Mouse (Mus musculus): ENCODE measurements at regions not wholly inside any gene's neighbourhood (a gene's known extent, or its start where the extent isn't known, plus 50 kb on each side); places are given as distances from the start of the nearest gene placed in this dataset.

DNA sequence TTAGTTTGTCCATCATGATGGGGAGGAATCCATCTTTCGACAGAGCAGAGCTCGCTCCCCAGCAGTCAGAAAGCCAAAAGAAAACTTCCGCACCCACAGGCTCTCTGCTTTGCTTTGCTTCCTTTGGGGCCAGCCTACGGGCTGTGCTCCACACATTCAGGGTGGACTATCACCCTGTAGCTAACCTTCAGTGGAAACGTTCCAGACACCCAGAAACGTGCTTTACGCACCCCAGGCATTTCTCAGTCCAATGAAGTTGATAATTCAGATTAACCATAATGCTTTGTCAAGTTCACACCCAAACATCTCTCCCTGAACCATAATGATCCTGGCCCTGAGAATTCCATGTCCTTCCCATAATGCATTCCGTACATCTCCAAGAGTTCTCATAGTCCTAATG, 743.8 kb downstream of the 4930447A16Rik start:
- peaks cover 20% of the 10 kb centered on the region for H3K27me3 ChIP-seq (ENCODE audit: control insufficient read depth, insufficient read depth, low read length)
- H3K9me3 ChIP-seq (replicated peaks; ENCODE audit: control insufficient read depth, low read length), result no peaks in the 10 kb centered on the region
- no peaks in the 10 kb centered on the region for H3K36me3 ChIP-seq (replicated peaks; ENCODE audit: control insufficient read depth, insufficient read depth, low read length)
- ATAC-seq (ENCODE audit: insufficient read depth, low read depth), result no peak
- peaks cover 30% of the 10 kb centered on the region for H3K4me1 ChIP-seq (ENCODE audit: control insufficient read depth, insufficient read depth)
- WGBS, result 52% methylated on average over 8 of the region's 8 CpGs
- H3K9ac ChIP-seq (replicated peaks; ENCODE audit: low read depth, low read length), result no peak overlapping the region
- H3K4me3 ChIP-seq (ENCODE audit: low read depth, low read length), result no peak overlapping the region
- peak overlapping the region; percentile 14; the same call in 1 of the 2 replicates for H3K4me2 ChIP-seq (ENCODE audit: low read depth, low read length)
- no peak for TF ChIP-seq EP300 (IDR thresholded peaks at IDR 0.05; ENCODE audit: low read depth)
- TF ChIP-seq CTCF (IDR thresholded peaks at IDR 0.05; ENCODE audit: low read depth), result no peak
- H3K27ac ChIP-seq (ENCODE audit: low read depth), result no peak overlapping the region
- DNase-seq (ENCODE audit: low spot score), result no peak
